Mouse (Mus musculus) embryonic facial prominence, embryonic 13.5 days (tissue): ENCODE measurements around the gene Grb10. TPM values are rescaled to one million over a fixed set of nuclear protein-coding genes. Genes with fewer than 3 reads are reported as not detected.
A peak's percentile ranks its signal among the peaks of the same experiment; 100 is the strongest.

Experiments
- ATAC-seq: fragments of 200-750 bp; cut with Nextera tagmentation; 2 replicates; pipeline ENCODE4 v1.8.0; 2017; ENCODE audit warnings: low read depth; ENCODE audit not compliant: insufficient number of reproducible peaks, insufficient read depth, low FRiP score, low TSS enrichment
- H3K27ac ChIP-seq: fragments of 300-500 bp; sonication (generic); 2 replicates; pipeline ENCODE4 v1.5.1; 2015; ENCODE audit warnings: moderate library complexity, mild to moderate bottlenecking, inconsistent platforms
- H3K27me3 ChIP-seq: fragments of 300-500 bp; sonication (generic); 2 replicates; pipeline ENCODE4 v1.6.1; 2015; ENCODE audit warnings: mild to moderate bottlenecking, inconsistent platforms
- H3K36me3 ChIP-seq: fragments of 300-500 bp; sonication (generic); 2 replicates; pipeline ENCODE4 v1.6.1; 2015; ENCODE audit warnings: mild to moderate bottlenecking, inconsistent platforms
- H3K4me1 ChIP-seq: fragments of 300-500 bp; sonication (generic); 2 replicates; pipeline ENCODE4 v1.6.1; 2015; ENCODE audit warnings: inconsistent platforms
- H3K4me2 ChIP-seq: fragments of 300-500 bp; sonication (generic); 2 replicates; pipeline ENCODE4 v1.6.1; 2015; ENCODE audit warnings: moderate library complexity, mild to moderate bottlenecking, inconsistent platforms
- H3K4me3 ChIP-seq: fragments of 300-500 bp; sonication (generic); 2 replicates; pipeline ENCODE4 v1.5.1; 2015; ENCODE audit warnings: mild to moderate bottlenecking, inconsistent platforms
- H3K9ac ChIP-seq: fragments of 300-500 bp; sonication (generic); 2 replicates; pipeline ENCODE4 v1.6.1; 2015; ENCODE audit warnings: mild to moderate bottlenecking, inconsistent platforms
- H3K9me3 ChIP-seq: fragments of 300-500 bp; sonication (generic); 2 replicates; pipeline ENCODE4 v1.6.1; 2016; ENCODE audit warnings: inconsistent platforms
- WGBS: fragments of 180-500 bp; shearing (Covaris S2); methylation state at CpG from one replicate; pipeline ENCODE4 v1.1.7; 2015; ENCODE audit warnings: mixed read lengths; 5-methylcytosine and 5-hydroxymethylcytosine counted together
- polyA plus RNA-seq: library from polyadenylated mRNA; unstranded; fragments of >200 nt; fragmentation: Nextera tagmentation; extraction: Ambion mirVana; gene quantifications from 2 replicates; pipeline ENCODE4 v1.2.1, GENCODE M21; 2015

Grb10 gene
- polyA plus RNA-seq, 1 experiment from 2014 or later, result 444 TPM

DNA sequence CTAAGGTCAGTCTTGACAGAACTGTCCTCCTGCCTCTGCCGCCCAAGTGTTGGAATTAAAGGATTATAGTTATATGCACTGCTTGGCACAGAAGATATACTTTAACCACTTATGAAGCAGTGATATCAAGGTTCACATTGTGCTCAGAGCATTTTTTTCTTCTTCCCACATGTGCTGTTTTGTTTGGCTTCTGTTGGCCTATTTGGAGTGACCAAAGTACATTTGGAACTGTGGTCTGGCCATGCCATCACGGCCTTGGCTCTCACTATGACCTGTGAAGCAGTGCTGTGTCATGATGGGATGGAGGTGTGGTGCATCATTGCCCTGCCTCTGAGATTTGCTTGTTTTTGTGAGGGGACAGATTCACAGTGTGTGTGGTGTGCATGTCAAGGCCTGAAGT, 109.9 kb downstream of the Grb10 start:
- no peak for ATAC-seq
- Histone ChIP-seq H3K27ac (no peak overlapping the region), H3K4me3 (no peak overlapping the region), H3K4me1 (no peaks in the 10 kb centered on the region), H3K36me3 (peaks cover 40% of the 10 kb centered on the region), H3K27me3 (no peaks in the 10 kb centered on the region), H3K9me3 (no peaks in the 10 kb centered on the region), H3K9ac (no peak overlapping the region), H3K4me2 (no peak overlapping the region)
- 84% methylated on average over 2 of the region's 2 CpGs for WGBS

DNA sequence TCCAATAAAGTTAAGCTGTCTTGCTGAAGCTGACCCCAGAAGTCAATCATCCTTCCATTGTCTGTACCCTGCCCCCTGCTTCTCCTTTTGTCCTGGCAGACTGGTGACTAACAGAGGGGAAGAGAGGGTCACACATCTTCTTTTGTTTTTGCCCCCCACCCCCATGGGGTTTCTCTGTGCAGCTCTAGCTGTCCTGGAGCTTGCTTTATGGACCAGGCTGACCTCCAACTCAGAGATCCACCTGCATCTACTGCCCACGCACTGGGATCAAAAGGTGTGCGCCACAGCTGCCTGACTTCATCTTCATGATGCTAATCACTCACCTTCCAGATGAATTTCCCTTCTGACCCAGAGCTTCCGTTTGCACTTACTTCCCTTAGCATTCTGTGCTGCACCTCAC, 114.6 kb downstream of the Grb10 start:
- Histone ChIP-seq H3K27ac (no peak overlapping the region), H3K4me3 (no peak overlapping the region), H3K4me1 (0 out of 2 replicates have a peak, but pooled peaks cover 3% of the 10 kb centered on the region), H3K36me3 (peaks cover 3% of the 10 kb centered on the region; the same call in 1 of the 2 replicates), H3K9ac (no peak overlapping the region), H3K4me2 (no peak overlapping the region), H3K27me3 (no peaks in the 10 kb centered on the region), H3K9me3 (no peaks in the 10 kb centered on the region)
- WGBS, result 50% methylated on average over 3 of the region's 3 CpGs
- ATAC-seq, result no peak

- Histone ChIP-seq H3K27ac (no peak overlapping the region), H3K4me1 (0 out of 2 replicates have a peak, but pooled peaks cover 3% of the 10 kb centered on the region), H3K36me3 (no peaks in the 10 kb centered on the region), H3K9ac (no peak overlapping the region), H3K4me2 (no peak overlapping the region), H3K27me3 (no peaks in the 10 kb centered on the region), H3K9me3 (no peaks in the 10 kb centered on the region), H3K4me3 (no peak overlapping the region)
- WGBS, result 89% methylated on average over 3 of the region's 3 CpGs
- no peak for ATAC-seq
These were observed 115.1 kb downstream of the Grb10 start for GRCm38 (mm10) chr11:11923345-11923744.

DNA sequence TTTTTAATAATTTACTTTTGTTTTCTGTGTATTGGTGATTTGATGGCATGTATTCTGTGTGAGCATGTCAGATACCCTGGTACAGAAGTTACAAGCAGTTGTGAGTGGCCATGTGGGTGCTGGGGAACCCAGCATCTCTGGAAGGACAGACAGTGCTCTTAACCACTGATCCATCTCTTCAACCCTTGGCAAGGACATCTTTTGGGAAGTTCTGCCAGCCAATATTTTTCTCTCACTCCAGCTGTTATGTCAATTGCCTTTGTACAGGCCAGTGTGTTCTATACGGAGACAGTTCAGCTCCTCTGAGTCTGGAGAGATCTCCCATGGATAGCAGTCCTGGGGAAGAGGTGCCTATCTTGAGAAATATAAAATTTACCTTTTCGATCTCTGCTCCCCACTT, 116.4 kb downstream of the Grb10 start:
- no peak overlapping the region for H3K4me2 ChIP-seq
- 84% methylated on average over 2 of the region's 2 CpGs for WGBS
- no peak overlapping the region for H3K4me3 ChIP-seq

DNA sequence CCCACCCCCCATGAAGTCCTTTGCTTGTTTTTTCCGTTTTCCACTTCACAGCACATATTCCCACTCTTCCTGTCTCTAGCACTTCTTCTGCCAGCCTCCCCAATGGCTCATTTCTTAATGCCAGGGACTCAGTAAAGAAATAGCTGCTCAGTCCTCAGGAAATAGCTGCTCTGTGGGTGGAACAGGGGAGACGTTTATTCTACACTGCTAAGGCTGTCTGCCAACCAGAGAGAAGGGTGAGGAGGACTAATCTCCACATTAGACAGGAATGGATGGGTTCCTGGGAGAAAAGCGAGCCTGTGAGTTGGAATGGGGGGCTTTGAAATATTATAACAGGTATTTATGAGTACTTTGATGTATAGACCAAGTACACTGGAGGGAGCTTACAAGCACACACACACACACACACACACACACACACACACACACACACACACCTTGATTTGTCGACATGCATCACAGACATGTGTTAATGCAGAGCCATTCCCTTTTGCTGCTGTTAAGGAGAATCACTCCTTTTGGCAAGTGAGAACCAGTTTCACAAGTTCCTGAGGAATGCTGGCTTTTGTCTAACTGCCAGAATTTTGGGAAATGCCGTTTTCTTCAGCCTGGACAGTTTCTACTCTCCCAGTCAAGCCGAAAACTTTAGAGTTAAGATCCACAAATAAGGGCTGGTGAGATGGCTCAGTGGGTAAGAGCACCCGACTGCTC, 130.6 kb downstream of the Grb10 start:
- no peaks in the 10 kb centered on the region for H3K27me3 ChIP-seq
- no peak overlapping the region for H3K4me3 ChIP-seq
- ATAC-seq, result peak; percentile 80
- WGBS, result 47% methylated on average over 7 of the region's 7 CpGs
- H3K9ac ChIP-seq, result no peak overlapping the region
- H3K36me3 ChIP-seq, result no peaks in the 10 kb centered on the region
- no peaks in the 10 kb centered on the region for H3K9me3 ChIP-seq
- H3K27ac ChIP-seq, result peak overlapping the region; percentile 69
- no peaks in the 10 kb centered on the region for H3K4me1 ChIP-seq
- no peak overlapping the region for H3K4me2 ChIP-seq

More for the DNA sequence above, 116.4 kb downstream of the Grb10 start:
- no peak for ATAC-seq
- Histone ChIP-seq H3K27me3 (no peaks in the 10 kb centered on the region), H3K27ac (no peak overlapping the region), H3K9ac (no peak overlapping the region), H3K4me1 (0 out of 2 replicates have a peak, but pooled peaks cover 3% of the 10 kb centered on the region), H3K36me3 (no peaks in the 10 kb centered on the region), H3K9me3 (no peaks in the 10 kb centered on the region)

DNA sequence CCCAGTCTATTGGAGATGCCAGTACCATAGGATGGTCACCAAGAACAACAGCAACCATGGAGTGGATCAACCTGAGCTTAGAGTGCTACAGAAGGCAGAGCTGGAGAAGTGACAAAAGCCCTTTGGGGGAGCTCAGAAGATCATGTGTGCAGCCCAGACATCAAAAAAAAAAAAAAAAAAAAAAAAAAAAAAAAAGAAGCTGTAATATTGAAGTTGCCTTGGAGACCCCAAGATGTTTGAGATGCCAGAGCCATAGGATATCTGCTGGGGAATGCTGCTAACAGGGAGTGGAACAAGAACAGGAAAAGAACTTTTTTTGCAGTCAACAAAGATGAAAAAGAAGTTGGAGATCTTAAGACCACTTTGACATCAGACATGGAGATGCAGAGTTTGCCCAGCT, 133.0 kb downstream of the Grb10 start:
- no peak overlapping the region for H3K27ac ChIP-seq
- H3K36me3 ChIP-seq, result no peaks in the 10 kb centered on the region
- no peak overlapping the region for H3K4me2 ChIP-seq
- no peak overlapping the region for H3K9ac ChIP-seq
- H3K4me1 ChIP-seq, result no peaks in the 10 kb centered on the region
- no peak overlapping the region for H3K4me3 ChIP-seq
- no peak for ATAC-seq
- H3K9me3 ChIP-seq, result no peaks in the 10 kb centered on the region
- H3K27me3 ChIP-seq, result no peaks in the 10 kb centered on the region

DNA sequence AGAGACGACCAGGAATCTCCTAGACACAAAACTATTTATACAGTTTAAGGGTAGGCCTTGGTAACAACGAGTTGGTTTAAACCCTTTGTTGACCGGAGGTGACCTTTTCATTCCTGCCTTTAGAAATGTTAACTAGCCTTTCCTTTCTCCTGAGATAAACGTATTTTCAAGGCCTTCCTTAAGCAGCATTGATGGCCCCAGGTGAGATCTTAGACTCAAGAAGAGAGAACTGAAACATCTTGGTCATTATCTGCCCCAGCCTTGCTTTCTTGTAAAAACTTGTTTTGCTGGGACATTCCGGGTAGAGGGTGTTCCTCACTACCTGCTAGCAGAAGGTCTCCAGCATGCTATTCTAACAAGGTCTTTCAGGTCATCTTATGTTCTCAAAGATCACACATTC, 133.5 kb downstream of the Grb10 start:
- Histone ChIP-seq H3K4me1 (no peaks in the 10 kb centered on the region), H3K4me2 (no peak overlapping the region), H3K27me3 (no peaks in the 10 kb centered on the region), H3K36me3 (no peaks in the 10 kb centered on the region), H3K27ac (no peak overlapping the region), H3K4me3 (no peak overlapping the region), H3K9ac (no peak overlapping the region), H3K9me3 (no peaks in the 10 kb centered on the region)
- ATAC-seq, result no peak
- 66% methylated on average over 5 of the region's 5 CpGs for WGBS

DNA sequence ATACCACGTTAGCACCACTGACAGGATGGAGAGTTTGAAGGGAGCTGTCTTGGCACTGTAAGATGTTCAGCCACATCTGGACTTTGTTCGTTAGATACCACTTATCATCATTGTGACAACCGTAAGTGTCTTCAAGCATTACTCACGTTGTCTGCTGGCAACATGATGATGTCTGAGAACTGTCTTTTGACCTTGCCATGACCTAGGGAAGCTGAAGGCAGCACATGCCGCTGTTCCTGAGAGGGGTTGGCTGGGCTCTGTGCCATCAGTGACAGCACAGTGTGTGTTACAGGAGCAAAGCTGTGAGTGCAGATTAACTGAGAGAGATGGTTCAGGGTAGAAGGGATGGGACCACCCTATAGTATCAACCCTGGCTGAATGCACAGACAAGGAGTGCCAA, 137.0 kb downstream of the Grb10 start:
- Histone ChIP-seq H3K36me3 (no peaks in the 10 kb centered on the region), H3K27ac (no peak overlapping the region), H3K4me1 (no peaks in the 10 kb centered on the region), H3K4me3 (no peak overlapping the region), H3K4me2 (no peak overlapping the region), H3K27me3 (no peaks in the 10 kb centered on the region), H3K9ac (no peak overlapping the region), H3K9me3 (no peaks in the 10 kb centered on the region)
- 63% methylated on average over 5 of the region's 5 CpGs for WGBS
- no peak for ATAC-seq

DNA sequence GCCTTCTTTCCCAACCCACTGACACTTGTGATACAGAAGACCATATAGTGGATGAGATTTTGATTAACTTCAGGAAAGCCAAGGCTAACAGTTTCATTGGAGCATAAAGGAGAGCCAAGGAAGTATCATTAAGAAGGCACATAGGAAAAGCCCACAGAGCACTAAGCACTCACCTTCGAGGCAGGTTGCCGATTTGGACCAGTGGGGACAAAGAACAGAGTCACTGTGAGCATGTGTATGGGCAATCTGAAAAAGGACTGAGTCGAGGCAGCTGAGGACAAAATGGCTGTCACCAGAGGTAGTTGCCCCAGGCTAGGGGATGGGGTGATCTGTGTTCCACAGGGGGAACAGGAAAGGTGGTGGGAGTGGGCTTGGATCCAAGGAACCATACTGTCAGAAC, 140.0 kb downstream of the Grb10 start:
- Histone ChIP-seq H3K9me3 (no peaks in the 10 kb centered on the region), H3K9ac (no peak overlapping the region), H3K4me1 (no peaks in the 10 kb centered on the region), H3K27me3 (no peaks in the 10 kb centered on the region), H3K27ac (no peak overlapping the region), H3K36me3 (no peaks in the 10 kb centered on the region), H3K4me2 (no peak overlapping the region), H3K4me3 (no peak overlapping the region)
- 88% methylated on average over 3 of the region's 3 CpGs for WGBS
- no peak for ATAC-seq

- Histone ChIP-seq H3K4me2 (no peak within 1 kb of the TSS), H3K27ac (no peak within 1 kb of the TSS), H3K4me3 (no peak within 1 kb of the TSS), H3K36me3 (no peaks in the 10 kb centered on the region), H3K9ac (no peak within 1 kb of the TSS), H3K9me3 (no peaks in the 10 kb centered on the region), H3K4me1 (no peaks in the 10 kb centered on the region), H3K27me3 (no peaks in the 10 kb centered on the region)
- WGBS, result 94% methylated on average over 12 of the region's 12 CpGs
- ATAC-seq, result no peak
These were observed 140.7 kb downstream of the Grb10 start, which contains the start of gene Ddc for GRCm38 (mm10) chr11:11897645-11898357. Gene Ddc (minus strand): TSS chr11:11898144.

DNA sequence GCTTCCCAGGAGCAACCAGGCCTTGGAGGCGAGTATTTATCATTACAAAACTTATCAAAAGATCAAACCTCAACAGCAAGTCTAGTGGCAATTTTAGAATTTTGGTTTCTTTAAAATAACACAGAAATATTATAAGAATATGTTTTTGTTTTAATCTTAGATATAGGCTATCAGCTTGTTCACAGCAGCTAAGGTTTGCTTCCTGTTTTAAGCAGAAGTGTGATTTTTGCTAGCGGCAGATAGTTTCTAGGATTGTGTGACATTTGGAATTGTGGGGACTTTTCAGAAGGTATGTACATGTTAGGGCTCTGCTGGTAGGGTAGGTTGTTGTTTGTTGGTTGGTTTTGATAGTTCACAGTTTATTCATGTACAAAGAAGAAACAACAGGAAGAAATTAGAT, 143.0 kb downstream of the Grb10 start:
- no peak overlapping the region for H3K9ac ChIP-seq
- no peaks in the 10 kb centered on the region for H3K36me3 ChIP-seq
- ATAC-seq, result no peak
- H3K4me2 ChIP-seq, result no peak overlapping the region
- WGBS, result 79% methylated on average over 2 of the region's 2 CpGs
- H3K27ac ChIP-seq, result no peak overlapping the region
- no peaks in the 10 kb centered on the region for H3K9me3 ChIP-seq
- no peaks in the 10 kb centered on the region for H3K4me1 ChIP-seq
- H3K4me3 ChIP-seq, result no peak overlapping the region
- H3K27me3 ChIP-seq, result no peaks in the 10 kb centered on the region

- 71% methylated on average over 1 of the region's 1 CpGs for WGBS
- no peak overlapping the region for H3K4me3 ChIP-seq
- H3K27ac ChIP-seq, result no peak overlapping the region
- ATAC-seq, result no peak
- no peaks in the 10 kb centered on the region for H3K4me1 ChIP-seq
- H3K36me3 ChIP-seq, result no peaks in the 10 kb centered on the region
- H3K9ac ChIP-seq, result no peak overlapping the region
- H3K4me2 ChIP-seq, result no peak overlapping the region
- H3K9me3 ChIP-seq, result no peaks in the 10 kb centered on the region
- H3K27me3 ChIP-seq, result no peaks in the 10 kb centered on the region
These were observed 144.7 kb downstream of the Grb10 start for GRCm38 (mm10) chr11:11893769-11894168.
